Mouse (Mus musculus) CH12.LX (cell line): ENCODE results near the gene Rbpms2. TPM values are rescaled to one million over a fixed set of nuclear protein-coding genes. Genes with fewer than 3 reads are reported as not detected.

Experiments used
- DNase-seq: peaks from one replicate; pipeline ENCODE4 v3.0.0-alpha.2; 2013; ENCODE audit errors: extremely low read depth
- H3K27ac ChIP-seq: 2 replicates; pipeline ENCODE4 v1.5.1; 2012; ENCODE audit warnings: low read depth, mild to moderate bottlenecking, control low read depth, moderate library complexity; ENCODE audit not compliant: insufficient read depth
- H3K27me3 ChIP-seq: replicated peaks from 2 replicates; pipeline ENCODE3; 2012; ENCODE audit warnings: inconsistent platforms
- H3K36me3 ChIP-seq, 2 experiments: replicated peaks in 1 of 2; 2 replicates each; pipeline versions ENCODE3 to v1.6.1; 2012; ENCODE audit warnings: inconsistent platforms in 1 of 2, low read length in 1 of 2, mild to moderate bottlenecking in 1 of 2, mixed read lengths in 1 of 2, moderate library complexity in 1 of 2; ENCODE audit not compliant: control insufficient read depth in 1 of 2, insufficient read depth in 1 of 2
- H3K4me1 ChIP-seq, 2 experiments: 2 replicates each; pipeline ENCODE4 v1.6.1; 2012; ENCODE audit warnings: inconsistent platforms in 1 of 2, moderate library complexity in 1 of 2; ENCODE audit not compliant: insufficient read depth in 2 of 2, control insufficient read depth in 1 of 2
- H3K4me2 ChIP-seq: 2 replicates; pipeline ENCODE4 v1.6.1; 2012; ENCODE audit warnings: low read depth, mild to moderate bottlenecking, control low read depth; ENCODE audit not compliant: poor library complexity, insufficient read depth, severe bottlenecking
- H3K4me3 ChIP-seq, 3 experiments: fragments of 150-350 bp in 1 of 3; sonication (generic) in 1 of 3; replicated peaks in 1 of 3; 2 replicates each; pipeline versions ENCODE3 to v1.5.1; 2011 to 2012; ENCODE audit warnings: low read depth in 2 of 3, low read length in 2 of 3, mild to moderate bottlenecking in 2 of 3, moderate library complexity in 2 of 3, control low read depth in 1 of 3, improper control_type of control experiment in 1 of 3, inconsistent platforms in 1 of 3, mixed read lengths in 1 of 3; ENCODE audit not compliant: poor library complexity in 1 of 3
- H3K79me2 ChIP-seq: replicated peaks from 2 replicates; pipeline ENCODE4 v1.6.1; 2012; ENCODE audit warnings: mild to moderate bottlenecking, moderate library complexity; ENCODE audit not compliant: control insufficient read depth, poor library complexity, insufficient read depth, severe bottlenecking; ENCODE audit errors: extremely low read depth
- H3K9ac ChIP-seq: 2 replicates; pipeline ENCODE4 v1.6.1; 2012; ENCODE audit warnings: low read depth, mild to moderate bottlenecking, control low read depth, moderate library complexity; ENCODE audit not compliant: insufficient read depth
- H3K9me3 ChIP-seq: replicated peaks from 2 replicates; pipeline ENCODE3; 2012; ENCODE audit warnings: low read length, inconsistent platforms, mixed read lengths
- BHLHE40 ChIP-seq: IDR thresholded peaks from 2 replicates; pipeline ENCODE4 v1.6.1; 2011; ENCODE audit warnings: mild to moderate bottlenecking, low read depth, low read length, improper control_type of control experiment
- CHD1 ChIP-seq: IDR thresholded peaks from 2 replicates; pipeline ENCODE4 v1.6.1; 2012; ENCODE audit warnings: low read depth, low read length, improper control_type of control experiment, inconsistent platforms
- CTCF ChIP-seq, 2 experiments: IDR thresholded peaks in 1 of 2; conservative IDR thresholded peaks in 1 of 2; 2 replicates each; pipeline ENCODE4 v1.5.1; 2011 to 2012; ENCODE audit warnings: low read depth in 2 of 2, low read length in 2 of 2, improper control_type of control experiment in 1 of 2, inconsistent platforms in 1 of 2, mild to moderate bottlenecking in 1 of 2, moderate library complexity in 1 of 2
- E2F4 ChIP-seq: IDR thresholded peaks from 2 replicates; pipeline ENCODE4 v1.6.1; 2011; ENCODE audit warnings: low read depth, low read length, improper control_type of control experiment; ENCODE audit not compliant: insufficient replicate concordance
- EP300 ChIP-seq: IDR thresholded peaks from 2 replicates; pipeline ENCODE4 v1.6.1; 2011; ENCODE audit warnings: low read length, improper control_type of control experiment
- IRF4 ChIP-seq: IDR thresholded peaks from 2 replicates; pipeline ENCODE4 v1.6.1; 2014; ENCODE audit warnings: low read depth, mild to moderate bottlenecking, inconsistent platforms, low read length, improper control_type of control experiment
- JUN ChIP-seq: IDR thresholded peaks from 2 replicates; pipeline ENCODE4 v1.6.1; 2011; ENCODE audit warnings: low read depth, mild to moderate bottlenecking, low read length, improper control_type of control experiment, moderate library complexity; ENCODE audit not compliant: insufficient read depth
- MAFK ChIP-seq: IDR thresholded peaks from 2 replicates; pipeline ENCODE4 v1.6.1; 2011; ENCODE audit warnings: low read length, improper control_type of control experiment; ENCODE audit not compliant: insufficient replicate concordance
- MAZ ChIP-seq: IDR thresholded peaks from 2 replicates; pipeline ENCODE4 v1.6.1; 2012; ENCODE audit warnings: low read depth, mild to moderate bottlenecking, inconsistent platforms, low read length, improper control_type of control experiment, moderate library complexity
- MXI1 ChIP-seq: IDR thresholded peaks from 2 replicates; pipeline ENCODE4 v1.6.1; 2011; ENCODE audit warnings: mild to moderate bottlenecking, low read depth, low read length, improper control_type of control experiment
- RAD21 ChIP-seq: IDR thresholded peaks from 2 replicates; pipeline ENCODE4 v1.6.1; 2011; ENCODE audit warnings: low read depth, mild to moderate bottlenecking, low read length, improper control_type of control experiment, moderate library complexity
- SMC3 ChIP-seq: IDR thresholded peaks from 2 replicates; pipeline ENCODE4 v1.6.1; 2011; ENCODE audit warnings: low read depth, low read length, improper control_type of control experiment
- USF2 ChIP-seq: conservative IDR thresholded peaks from 2 replicates; pipeline ENCODE4 v1.6.1; 2011; ENCODE audit warnings: low read depth, low read length, improper control_type of control experiment
- ZC3H11A ChIP-seq: IDR thresholded peaks from 2 replicates; pipeline ENCODE4 v1.6.1; 2012; ENCODE audit warnings: low read depth, mild to moderate bottlenecking, inconsistent platforms, low read length, improper control_type of control experiment
- ZMIZ1 ChIP-seq: IDR thresholded peaks from 2 replicates; pipeline ENCODE4 v1.6.1; 2012; ENCODE audit warnings: low read depth, mild to moderate bottlenecking, inconsistent platforms, low read length, improper control_type of control experiment
- dilution Hi-C: fragments of 300-500 bp; cut with MboI; formaldehyde crosslinking; loops from 2 replicates; pipeline ENCODE4 v1.14.3; 2020; ENCODE audit warnings: low sequenced_read_pairs; ENCODE audit not compliant: extremely low pct_unique_long_range_greater_than_20kb, extremely low pct_ligation_motif_present
- in situ Hi-C: fragments of 300-500 bp; cut with MboI; formaldehyde crosslinking; loops from 3 replicates; pipeline ENCODE4 v1.14.3; 2019; ENCODE audit warnings: low sequenced_read_pairs, low pct_ligation_motif_present, low pct_unique_long_range_greater_than_20kb, mixed read lengths
- polyA plus RNA-seq: library from polyadenylated mRNA; unstranded; fragments of >175 nt; gene quantifications from 2 replicates; pipeline ENCODE4 v1.2.1, GENCODE M21; 2012; ENCODE audit warnings: low read depth; ENCODE audit not compliant: insufficient read length
- total RNA-seq, 2 experiments: library from RNA; depleted of rRNA; stranded (reverse); fragments of 300-350 nt in 1 of 2; fragments of >200 nt in 1 of 2; gene quantifications; 2 replicates each; pipeline ENCODE4 v1.2.3; 2012 to 2014

Rbpms2 gene
- total and polyA plus RNA-seq, 3 experiments, result 0.13 to 0.34 TPM; not detected in 1

DNA sequence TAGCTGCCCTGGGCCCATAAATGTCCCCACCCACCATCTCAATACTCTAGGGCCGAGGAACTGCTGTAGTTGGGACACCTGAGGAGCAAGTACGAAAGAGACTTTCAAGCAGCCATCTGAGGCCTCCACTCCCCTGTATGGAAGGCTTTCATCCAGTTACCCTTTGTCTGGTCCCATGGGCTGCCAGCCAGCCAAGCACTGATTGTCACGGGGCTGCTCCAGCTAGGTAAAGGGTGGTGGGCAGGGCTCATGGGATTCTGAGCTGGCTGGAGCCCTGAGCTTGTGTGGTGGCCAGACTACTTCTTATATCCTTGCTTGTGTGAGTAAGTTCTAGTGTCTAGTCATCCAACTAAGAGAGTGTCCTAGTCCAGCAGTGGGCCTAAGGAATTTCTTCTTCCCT, 27.8 kb downstream of the Rbpms2 start:
- dilution Hi-C loops, result no loop called here
- H3K4me2 ChIP-seq, result no peak overlapping the region
- in situ Hi-C loops, result loop anchor here (10.0 kb wide), 1 partner anchor 132 kb away; the partner anchor contains the start of gene Ankdd1a
- no peak for DNase-seq
- TF ChIP-seq CTCF (conservative IDR thresholded peaks at IDR 0.05 in 1 of 2, IDR thresholded peaks at IDR 0.05 in 1 of 2; ENCODE audit: low read depth in 2 of 2, low read length in 2 of 2) (no peak), BHLHE40 (no peak), ZMIZ1 (no peak), IRF4 (no peak), SMC3 (no peak), E2F4 (no peak), MAFK (no peak), ZC3H11A (no peak), EP300 (no peak), RAD21 (no peak), USF2 (no peak), CHD1 (no peak), JUN (no peak)
- no peaks in the 10 kb centered on the region for H3K9me3 ChIP-seq
- H3K79me2 ChIP-seq, result no peaks in the 10 kb centered on the region
- H3K27me3 ChIP-seq, result no peaks in the 10 kb centered on the region
- no peaks in the 10 kb centered on the region for H3K36me3 ChIP-seq
- no peak overlapping the region for H3K27ac ChIP-seq
- H3K4me1 ChIP-seq, result peaks cover 9 to 33% of the 10 kb centered on the region in 2 experiments; a peak in 3 of 4 replicates
- H3K4me3 ChIP-seq, result no peak overlapping the region
- H3K9ac ChIP-seq, result no peak overlapping the region

DNA sequence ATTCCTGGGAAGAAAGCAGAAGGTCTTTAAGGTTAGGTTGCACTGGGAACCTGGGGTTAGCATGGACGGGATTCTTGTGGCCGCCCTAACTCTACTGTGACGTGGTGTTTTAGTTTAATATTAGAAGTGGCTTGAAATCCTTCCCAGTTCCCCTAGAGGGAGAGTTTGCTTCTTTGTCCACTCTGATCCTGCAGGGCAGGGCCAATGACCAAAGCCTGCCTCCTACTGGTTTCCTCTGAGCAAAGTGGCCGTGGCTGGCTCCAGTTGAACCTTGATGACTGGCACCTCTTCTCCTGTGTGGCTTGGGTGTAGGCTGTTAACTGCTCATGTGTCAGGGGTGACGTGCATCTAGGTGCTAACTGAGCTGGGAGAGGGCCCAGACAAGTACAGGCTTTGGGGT, 31.6 kb downstream of the Rbpms2 start:
- in situ Hi-C loops, result loop anchor here (5.0 kb wide), 1 partner anchor 54 kb away; no protein-coding TSS in a partner anchor
- TF ChIP-seq CTCF (conservative IDR thresholded peaks at IDR 0.05 in 1 of 2, IDR thresholded peaks at IDR 0.05 in 1 of 2; ENCODE audit: low read depth in 2 of 2, low read length in 2 of 2), result peak in 1 of 2 experiments; percentile 53; a peak in 2 of 4 replicates
- TF ChIP-seq MAZ, result no peak
- peak; percentile 20; the same call in 1 of the 2 replicates for TF ChIP-seq SMC3
- TF ChIP-seq MXI1, result no peak
- TF ChIP-seq, all 38 proteins: peak for 2
- no peak for DNase-seq
- H3K27me3 ChIP-seq, result no peaks in the 10 kb centered on the region
- no peak overlapping the region for H3K4me2 ChIP-seq
- H3K9ac ChIP-seq, result no peak overlapping the region
- H3K27ac ChIP-seq, result no peak overlapping the region
- no peaks in the 10 kb centered on the region for H3K36me3 ChIP-seq
- no peaks in the 10 kb centered on the region for H3K9me3 ChIP-seq
- peaks cover 6 to 26% of the 10 kb centered on the region in 2 experiments; a peak in 2 of 4 replicates for H3K4me1 ChIP-seq
- no peak overlapping the region for H3K4me3 ChIP-seq
- dilution Hi-C loops, result no loop called here
- no peaks in the 10 kb centered on the region for H3K79me2 ChIP-seq
